Mouse (Mus musculus) gonadal fat pad, adult 2 months (tissue): Measurements from ENCODE around the gene Ttll6. TPM values are rescaled to one million over a fixed set of nuclear protein-coding genes. Genes with fewer than 3 reads are reported as not detected.

Experiments used
- DNase-seq: peaks from one replicate; pipeline ENCODE4 v3.0.0-alpha.2; 2012; ENCODE audit warnings: low read depth
- polyA plus RNA-seq: library from polyadenylated mRNA; depleted of rRNA; stranded (reverse); fragments of >200 nt; gene quantifications from 2 replicates; pipeline ENCODE4 v1.2.3, GENCODE M21; 2012; rRNA removed

The Ttll6 gene
- polyA plus RNA-seq, 1 experiment, result 0.45 TPM

DNA sequence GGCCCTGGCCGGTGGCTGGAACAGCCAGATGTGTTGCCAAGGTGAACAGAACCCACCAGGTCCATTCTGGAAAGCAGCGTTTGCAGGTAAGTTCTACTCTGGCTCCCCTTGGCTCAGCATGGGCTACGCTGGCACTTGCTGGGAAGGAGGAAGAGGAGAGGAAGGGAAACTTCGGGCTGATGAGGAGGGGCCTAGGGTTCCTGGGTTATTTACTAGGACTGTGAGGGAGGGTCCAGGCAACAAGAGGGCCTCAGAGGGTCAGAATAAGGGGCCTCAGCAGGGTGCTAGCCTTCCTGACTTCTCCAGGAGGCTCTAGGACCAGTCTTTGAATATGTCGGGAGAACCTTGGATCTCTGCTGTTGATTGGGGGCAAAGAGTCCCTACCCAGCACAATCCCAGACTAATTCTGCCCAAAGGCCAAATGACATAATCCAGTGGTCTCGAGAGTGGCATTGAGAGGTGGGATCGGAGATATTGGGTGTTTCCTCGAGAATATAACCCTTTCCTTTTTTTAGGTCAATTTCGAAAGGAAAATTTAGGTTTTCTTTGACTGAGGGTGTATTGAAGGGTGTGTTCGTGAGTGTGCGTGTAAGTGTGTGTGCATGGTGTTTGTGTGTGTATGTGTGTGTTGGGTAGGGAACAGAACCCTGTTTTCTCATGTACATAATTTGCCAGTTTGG, 61.5 kb downstream of the Ttll6 start:
- no peak for DNase-seq

- no peak for DNase-seq
Measured at GRCm38 (mm10) chr11:96195769-96196280, 62.2 kb downstream of the Ttll6 start.

DNA sequence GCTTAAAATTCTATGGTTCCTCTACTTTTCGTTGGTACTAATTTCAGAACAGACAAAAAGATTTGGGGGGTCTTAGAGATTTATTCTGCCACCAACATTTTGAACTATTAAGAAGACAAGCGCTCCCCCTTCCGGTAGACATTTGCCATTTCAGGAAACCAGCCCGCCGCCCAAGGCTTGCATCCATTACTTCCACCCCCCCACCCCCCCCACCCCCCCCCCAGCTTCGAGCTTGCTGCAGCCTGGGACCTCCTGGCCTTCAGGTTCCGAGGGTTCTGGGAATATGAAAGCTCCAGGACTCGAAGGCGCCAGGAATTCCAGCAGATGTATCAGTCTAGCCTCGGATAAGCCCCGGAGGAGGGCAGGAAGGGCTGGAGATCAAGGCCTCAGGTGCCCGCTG, 65.1 kb downstream of the Ttll6 start:
- no peak for DNase-seq

DNA sequence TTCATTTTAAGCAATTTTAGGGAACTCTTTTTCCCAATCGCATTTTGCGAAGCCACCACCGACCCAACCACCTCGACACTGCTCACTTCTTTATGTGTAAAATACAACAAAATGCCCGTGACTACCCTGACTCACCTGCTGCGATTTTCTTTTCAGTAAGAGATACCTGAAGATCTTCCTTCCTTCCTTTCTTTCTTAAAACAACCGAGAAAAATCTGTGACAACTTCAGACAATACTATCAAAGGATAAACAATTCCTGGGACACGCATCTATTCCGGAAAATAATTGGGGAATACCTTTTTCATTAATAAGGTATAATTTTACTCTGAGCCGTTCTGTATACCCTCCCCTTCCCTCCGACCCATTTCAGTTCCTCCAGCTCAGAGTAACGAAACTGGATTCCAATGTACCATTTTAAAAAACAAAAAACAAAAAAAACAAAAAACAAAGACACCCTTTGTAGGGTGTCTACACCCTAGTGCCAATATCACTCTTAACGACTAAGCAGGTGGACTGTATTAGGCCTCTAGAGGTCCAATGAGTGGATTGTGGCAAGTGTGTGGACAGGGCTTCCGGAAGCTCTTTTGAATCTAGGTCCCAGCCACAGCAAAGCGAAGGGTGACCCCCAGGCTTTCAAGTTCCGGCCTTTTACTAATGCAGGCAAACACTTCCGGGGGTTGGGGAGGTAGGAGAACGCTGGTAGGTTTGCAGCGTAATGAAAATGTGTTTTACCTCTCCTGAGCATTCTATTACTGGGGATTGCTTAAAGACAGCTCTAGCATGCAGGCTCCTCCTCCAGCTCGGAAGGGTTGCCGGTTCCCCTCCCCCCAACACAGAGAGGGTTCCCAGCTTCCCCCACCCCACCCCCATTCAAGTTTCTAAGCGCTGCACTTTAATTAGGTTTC, 65.8 kb downstream of the Ttll6 start:
- DNase-seq, result no peak

- DNase-seq, result no peak
Measured at GRCm38 (mm10) chr11:96200183-96200655, 66.6 kb downstream of the Ttll6 start.

- no peak for DNase-seq
Measured at GRCm38 (mm10) chr11:96201741-96202140, 68.2 kb downstream of the Ttll6 start.

- DNase-seq, result no peak
Measured at GRCm38 (mm10) chr11:96202401-96203081, 69.0 kb downstream of the Ttll6 start.

DNA sequence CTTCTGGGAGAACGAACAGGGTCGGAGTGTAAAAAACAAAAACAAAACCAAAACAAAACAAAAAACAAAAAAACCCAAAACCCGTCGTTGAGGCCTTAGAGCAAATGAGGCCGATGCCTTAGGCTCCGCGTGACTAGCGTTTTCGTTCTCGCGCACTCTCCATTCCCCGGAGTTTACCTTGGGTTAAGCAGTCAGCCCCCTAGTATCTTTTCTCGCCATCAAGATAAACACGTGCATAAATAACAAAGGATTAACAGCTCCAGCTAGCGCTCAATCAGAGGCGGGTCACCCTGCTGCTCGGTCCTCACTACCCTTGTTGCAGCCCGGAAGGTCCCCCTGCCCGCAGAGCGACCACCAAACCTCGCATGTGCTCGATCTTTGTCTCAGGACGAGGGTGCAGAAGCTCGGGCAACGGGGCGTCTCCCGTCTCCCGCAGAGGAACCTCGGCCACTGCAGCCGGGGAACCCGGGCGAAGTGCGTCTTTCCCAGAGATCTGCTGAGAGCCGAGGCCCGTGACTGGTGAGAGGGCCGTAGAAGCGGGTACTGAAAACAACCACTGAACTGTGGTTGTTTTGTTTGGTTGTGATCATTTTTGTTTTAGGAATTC, 69.7 kb downstream of the Ttll6 start:
- DNase-seq, result no peak

DNA sequence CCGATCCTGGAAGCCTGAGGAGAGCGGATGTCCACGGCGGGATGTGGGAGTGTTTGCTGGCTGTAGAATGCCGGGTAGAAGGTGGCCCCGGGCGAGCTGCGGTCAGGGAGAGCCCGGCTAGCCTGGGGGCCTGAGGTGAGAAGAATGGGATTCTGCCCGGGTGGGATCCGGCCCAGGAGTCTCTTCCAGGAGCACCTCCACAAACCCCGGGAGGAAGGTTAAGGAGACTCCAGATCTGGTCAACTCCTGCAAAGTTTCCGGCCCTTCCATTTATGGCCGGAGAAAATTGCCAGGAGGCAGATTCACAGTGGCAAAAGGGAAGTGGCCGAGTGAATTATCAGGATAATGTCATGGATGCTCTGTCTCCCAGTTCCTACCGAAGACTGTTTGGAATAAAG, 70.2 kb downstream of the Ttll6 start:
- no peak for DNase-seq

- DNase-seq, result no peak
Measured at GRCm38 (mm10) chr11:96204351-96204750, 70.8 kb downstream of the Ttll6 start.

DNA sequence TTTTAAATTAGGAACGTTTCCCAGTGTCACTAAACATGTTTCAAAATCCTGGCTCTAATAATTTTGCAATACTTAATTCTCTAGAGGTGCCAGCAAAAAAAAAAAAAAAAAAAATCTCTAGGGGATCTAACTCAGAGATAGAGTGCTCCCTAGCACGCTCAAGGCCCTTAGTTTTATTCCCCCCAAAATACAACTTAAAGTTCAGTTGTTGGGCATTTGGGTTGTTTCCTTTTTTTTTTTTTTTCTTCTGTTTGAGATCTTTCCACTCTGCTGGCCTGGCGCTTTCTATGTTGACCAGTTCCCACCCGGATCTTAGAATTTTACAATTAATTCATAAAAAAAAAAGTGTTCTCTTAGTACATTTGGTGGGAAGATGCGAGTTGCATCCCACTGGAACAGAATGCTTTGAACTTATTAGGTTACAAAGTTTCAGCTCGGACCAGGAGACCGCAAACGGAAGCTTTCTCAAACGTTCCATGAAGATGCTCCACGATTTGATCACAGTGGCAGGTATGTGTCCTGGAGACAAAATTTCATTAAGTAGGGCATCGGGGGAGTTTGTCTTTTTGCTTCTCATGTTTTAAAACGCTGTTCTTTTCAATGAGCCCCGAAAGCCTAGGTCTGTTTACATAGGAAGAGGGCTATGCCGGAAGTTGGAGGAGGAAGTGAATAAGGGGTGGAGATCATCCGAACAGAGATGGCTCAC, 72.0 kb downstream of the Ttll6 start:
- DNase-seq, result no peak

Other genes starting within 250 kb of the Ttll6 start
- gene B4galnt2, start 218.9 kb upstream of the Ttll6 start, polyA plus RNA-seq, result 21.6 and 41.6 TPM in 2 replicates
- gene Igf2bp1, start 127.8 kb upstream of the Ttll6 start, polyA plus RNA-seq, result 0.08 and 0.11 TPM in 2 replicates
- gene Gip, start 109.2 kb upstream of the Ttll6 start, polyA plus RNA-seq, result not detected in 2 replicates
- 35.6 and 45.2 TPM in 2 replicates for gene Snf8, start 98.9 kb upstream of the Ttll6 start, polyA plus RNA-seq
- 89.4 and 104 TPM in 2 replicates for gene Ube2z, start 68.4 kb upstream of the Ttll6 start, polyA plus RNA-seq
- gene Atp5g1, start 58.1 kb upstream of the Ttll6 start, polyA plus RNA-seq, result 603 and 668 TPM in 2 replicates
- 0.09 TPM in 1 of 2 replicates, not detected in the other for gene Calcoco2, start 21.8 kb upstream of the Ttll6 start, polyA plus RNA-seq
- gene Hoxb13, start 60.5 kb downstream of the Ttll6 start, polyA plus RNA-seq, result 0.04 TPM in 1 of 2 replicates, not detected in the other
- 27.8 and 31.5 TPM in 2 replicates for gene Hoxb9, start 137.7 kb downstream of the Ttll6 start, polyA plus RNA-seq
- gene Hoxb8, start 148.1 kb downstream of the Ttll6 start, polyA plus RNA-seq, result 137 and 237 TPM in 2 replicates
- gene Hoxb7, start 152.8 kb downstream of the Ttll6 start, polyA plus RNA-seq, result 49.4 and 65.1 TPM in 2 replicates
- gene Hoxb6, start 158.7 kb downstream of the Ttll6 start, polyA plus RNA-seq, result 153 and 221 TPM in 2 replicates
- gene Hoxb5, start 169.6 kb downstream of the Ttll6 start, polyA plus RNA-seq, result 10.7 and 13.8 TPM in 2 replicates
- 19.5 and 22.4 TPM in 2 replicates for gene Hoxb4, start 184.5 kb downstream of the Ttll6 start, polyA plus RNA-seq
- gene Hoxb3, start 189.5 kb downstream of the Ttll6 start, polyA plus RNA-seq, result 20.1 and 26.4 TPM in 2 replicates
- 31.4 and 43.0 TPM in 2 replicates for gene Hoxb2, start 216.7 kb downstream of the Ttll6 start, polyA plus RNA-seq
- 0.92 and 1.0 TPM in 2 replicates for gene Hoxb1, start 232.0 kb downstream of the Ttll6 start, polyA plus RNA-seq